Mouse (Mus musculus) kidney, postnatal 14 days (tissue): Measurements from ENCODE around the gene Etv5.

Experiments used
- DNase-seq: peaks from one replicate; pipeline ENCODE4 v3.0.0; 2022; ENCODE audit warnings: mixed read lengths

Gene Etv5

DNA sequence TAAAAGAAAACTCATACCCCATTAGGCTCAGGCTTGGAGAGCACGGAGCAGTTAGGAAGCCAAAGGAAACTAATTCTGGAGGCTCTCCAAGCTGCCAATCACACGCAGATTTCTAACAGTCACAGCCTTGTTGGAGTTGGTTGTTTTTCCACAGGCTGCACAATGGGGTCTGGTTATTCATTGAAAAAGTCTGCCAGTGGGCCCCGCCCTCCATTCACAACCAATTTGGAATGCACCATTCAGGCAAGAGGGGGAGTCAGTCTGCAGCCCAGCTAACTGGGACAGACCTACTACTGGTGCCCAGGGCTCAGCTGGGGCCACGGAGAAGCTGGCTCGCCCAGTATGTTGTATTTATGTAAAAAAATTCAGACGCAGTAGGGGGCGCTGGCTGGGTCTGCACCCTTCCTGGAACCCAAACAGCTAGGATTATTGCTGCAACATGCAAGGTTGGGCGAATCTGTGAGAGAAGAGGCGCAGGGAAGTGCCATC, 10.6 kb downstream of the Etv5 start:
- DNase-seq, result peak; percentile 92

DNA sequence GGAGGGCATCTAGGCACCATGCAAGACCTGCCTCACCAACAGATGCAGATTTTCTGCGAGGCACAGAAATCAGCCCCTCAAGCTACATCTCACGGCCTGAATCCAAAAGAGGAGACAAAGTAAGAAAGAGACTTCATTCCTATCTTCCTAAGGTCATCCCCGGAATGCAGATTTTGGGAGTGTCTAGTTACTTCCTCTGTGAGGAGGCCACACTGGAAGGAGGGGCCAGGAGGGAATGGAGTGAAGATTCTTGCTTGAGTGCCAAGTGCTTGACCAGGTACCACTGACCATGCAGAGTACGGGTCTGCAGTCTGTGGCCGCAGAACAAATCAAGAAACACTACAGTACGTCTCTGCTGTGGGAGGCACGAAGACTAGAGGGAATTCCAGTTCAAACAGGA, 12.7 kb downstream of the Etv5 start:
- no peak for DNase-seq

- no peak for DNase-seq
Measured at GRCm38 (mm10) chr16:22422256-22422655, 17.3 kb downstream of the Etv5 start.

GRCm38 (mm10) chr16:22417931-22418330, 21.6 kb downstream of the Etv5 start:
- no peak for DNase-seq

GRCm38 (mm10) chr16:22417044-22417443, 22.5 kb downstream of the Etv5 start:
- DNase-seq, result no peak

DNA sequence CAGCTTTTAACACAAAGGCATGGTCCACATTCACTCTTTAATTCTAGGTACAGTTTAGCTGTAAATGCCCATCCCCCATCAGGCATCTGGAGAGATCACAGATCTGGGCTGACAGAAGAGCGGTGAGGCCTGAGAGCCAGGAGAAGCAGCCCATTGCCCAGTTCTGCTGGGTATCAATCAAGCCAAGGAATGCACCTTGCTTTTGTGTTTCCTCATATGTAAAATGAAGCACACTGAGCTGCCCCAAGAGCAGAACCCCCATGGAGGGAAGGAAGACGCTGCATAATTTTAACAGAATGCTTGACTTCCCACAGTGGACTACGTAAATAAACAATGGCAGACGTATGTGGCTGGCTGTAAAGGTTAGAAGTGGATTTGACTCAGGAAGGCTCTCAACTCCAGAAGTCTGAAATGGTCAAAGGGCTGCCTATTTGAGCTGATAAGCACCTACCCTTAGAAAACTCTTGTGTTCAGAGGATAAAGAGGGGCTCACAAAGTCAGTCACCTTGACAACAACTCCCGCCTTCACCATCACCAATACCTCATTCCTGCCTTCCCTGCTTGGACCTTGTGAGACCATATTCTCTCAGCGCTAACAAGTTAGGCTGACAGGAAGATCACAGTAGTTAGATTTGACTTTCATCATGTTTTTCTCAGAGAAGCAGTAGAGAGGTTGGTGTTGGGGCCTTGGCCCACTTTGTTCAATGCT, 23.2 kb downstream of the Etv5 start:
- no peak for DNase-seq

DNA sequence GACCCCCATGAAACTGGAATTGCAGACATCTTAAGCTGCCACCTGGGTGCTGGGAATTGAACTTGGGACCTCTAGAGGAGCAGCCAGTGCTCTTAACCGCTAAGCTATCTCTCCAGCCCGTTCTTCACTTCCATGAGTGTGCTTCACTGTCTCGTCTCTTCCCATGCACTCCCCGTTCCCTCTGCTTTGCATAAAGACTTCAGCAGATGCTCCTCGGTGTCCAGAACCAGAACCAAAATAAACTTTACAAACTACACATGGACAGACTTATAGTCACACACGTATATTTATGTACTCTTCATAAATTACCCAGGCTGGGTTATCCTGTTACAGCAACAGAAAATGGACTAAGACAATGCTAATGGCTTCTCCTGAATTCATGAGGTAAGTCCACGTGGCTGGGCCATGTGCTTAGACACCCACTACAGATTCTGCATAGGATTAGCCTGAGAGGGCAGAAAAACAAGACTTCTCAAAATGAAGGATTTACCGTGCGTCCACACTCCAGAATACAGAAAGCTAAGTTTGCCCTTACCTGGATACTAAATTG, 25.2 kb downstream of the Etv5 start:
- no peak for DNase-seq

GRCm38 (mm10) chr16:22412459-22413229, 26.9 kb downstream of the Etv5 start:
- DNase-seq, result no peak

DNA sequence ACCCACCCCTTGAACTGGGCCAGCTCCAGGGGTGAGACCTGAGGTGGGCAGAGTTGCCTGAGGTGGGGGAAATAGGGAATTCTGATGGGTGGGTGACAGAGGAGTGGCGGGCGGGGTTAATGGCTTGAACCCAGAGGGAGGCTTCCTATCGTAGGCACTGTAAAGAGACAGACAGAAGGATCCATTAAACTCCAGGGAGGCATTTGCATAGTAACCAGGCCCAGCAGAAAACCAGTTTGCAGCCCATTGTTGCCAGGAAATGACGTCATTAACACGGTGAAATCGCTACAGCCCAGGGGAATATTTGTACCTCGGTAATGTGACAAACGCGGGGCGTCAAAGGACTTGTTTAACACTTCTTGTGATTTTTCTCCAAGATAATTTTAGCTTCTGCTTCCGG, 27.8 kb downstream of the Etv5 start:
- DNase-seq, result peak; percentile 9

DNA sequence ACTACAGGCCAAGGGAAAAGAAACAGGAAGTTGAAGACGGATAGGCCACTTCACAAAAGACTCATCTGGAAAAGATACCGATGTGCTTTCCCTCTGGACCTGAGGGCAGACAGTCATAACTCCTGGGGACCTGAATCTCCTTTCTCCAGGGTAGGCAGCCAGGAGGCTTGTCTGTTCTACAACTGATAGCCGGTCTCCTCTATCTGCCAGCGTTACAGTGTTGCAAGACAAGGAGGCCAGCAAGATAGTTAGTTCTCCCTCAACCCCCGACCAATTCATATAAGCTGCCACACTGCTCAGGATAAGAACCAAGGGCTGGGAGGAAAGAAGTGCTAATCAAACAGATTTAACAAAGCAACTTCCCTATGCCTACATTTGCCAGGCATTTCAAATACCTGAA, 29.5 kb downstream of the Etv5 start:
- DNase-seq, result no peak

GRCm38 (mm10) chr16:22408642-22409360, 30.7 kb downstream of the Etv5 start:
- DNase-seq, result peak; percentile 12

- DNase-seq, result no peak
Measured at GRCm38 (mm10) chr16:22406747-22407146, 32.8 kb downstream of the Etv5 start.

DNA sequence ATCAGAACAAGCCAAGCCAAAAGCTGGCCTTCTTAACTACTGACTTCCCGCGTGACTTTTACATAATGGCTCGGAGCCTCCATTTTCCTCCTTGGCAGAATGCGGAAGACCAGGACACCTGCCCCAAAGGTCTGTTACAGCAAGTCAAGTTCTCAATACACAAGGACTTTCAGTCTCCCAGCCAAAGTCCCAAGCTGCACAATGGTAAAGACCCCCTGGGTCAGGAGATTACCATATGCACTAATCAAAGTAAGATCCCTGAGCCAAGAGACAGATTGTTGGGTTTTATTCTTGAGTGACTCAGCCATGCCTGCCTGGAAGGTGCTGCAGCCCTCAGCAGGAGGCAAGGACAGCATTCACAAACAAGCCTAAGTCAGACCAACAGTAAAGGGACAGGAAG, 33.5 kb downstream of the Etv5 start:
- no peak for DNase-seq

DNA sequence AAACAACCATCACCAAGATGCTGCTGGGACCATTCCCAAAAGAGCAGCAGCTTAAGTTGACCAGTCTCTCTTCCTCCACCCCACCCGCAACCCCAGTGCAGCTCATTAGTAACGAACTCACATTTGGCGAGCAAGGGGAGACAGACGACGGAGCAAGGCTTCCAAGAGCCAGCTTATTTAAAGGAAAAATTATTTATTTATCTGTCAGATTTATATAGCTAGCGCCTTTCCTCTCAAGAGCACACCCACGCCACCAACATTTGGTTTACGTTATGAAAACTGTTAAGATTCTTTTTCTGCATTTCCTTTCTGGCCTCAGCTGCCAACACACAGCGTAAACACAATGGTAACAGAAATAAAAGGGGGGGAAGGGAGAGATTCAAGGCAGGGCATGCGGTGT, 34.0 kb downstream of the Etv5 start:
- DNase-seq, result peak; percentile 11

DNA sequence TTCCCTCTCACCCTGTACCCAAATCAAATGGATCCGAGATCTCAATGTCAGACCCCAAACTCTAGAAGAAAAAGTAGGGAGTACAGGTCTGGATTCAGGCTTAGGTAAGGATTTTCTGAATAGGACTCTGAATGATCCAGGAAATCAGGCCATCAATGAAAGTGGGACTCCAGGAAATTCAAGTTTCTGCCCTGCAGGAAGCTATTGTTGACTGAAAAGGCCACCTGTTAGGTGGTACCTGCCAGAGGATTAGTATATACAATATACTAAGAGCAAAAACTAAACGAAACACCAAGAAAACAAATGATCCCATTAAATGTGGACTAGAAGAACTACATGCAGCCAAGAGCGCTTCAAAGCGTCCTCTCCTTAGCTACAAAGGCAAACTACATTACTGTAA, 35.8 kb downstream of the Etv5 start:
- no peak for DNase-seq

DNA sequence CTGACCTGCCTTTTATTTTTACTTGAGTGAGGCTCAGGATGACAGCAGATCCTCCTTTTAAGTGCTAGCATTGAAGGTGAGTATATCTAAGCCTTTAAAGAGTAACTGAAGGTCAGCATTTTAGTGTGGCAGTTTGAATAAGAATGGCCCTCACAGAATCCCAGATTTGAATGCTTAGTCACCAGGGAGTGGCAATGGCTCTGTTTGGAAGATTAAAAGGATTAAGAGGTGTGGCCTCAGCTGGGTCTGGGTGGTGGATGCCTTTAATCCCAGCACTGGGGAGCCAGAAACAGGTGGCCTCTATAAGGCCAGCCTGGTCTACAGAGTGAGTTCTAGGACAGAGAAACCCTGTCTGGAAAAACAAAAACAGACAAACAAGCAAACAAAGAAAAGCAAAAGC, 36.9 kb downstream of the Etv5 start:
- no peak for DNase-seq

DNA sequence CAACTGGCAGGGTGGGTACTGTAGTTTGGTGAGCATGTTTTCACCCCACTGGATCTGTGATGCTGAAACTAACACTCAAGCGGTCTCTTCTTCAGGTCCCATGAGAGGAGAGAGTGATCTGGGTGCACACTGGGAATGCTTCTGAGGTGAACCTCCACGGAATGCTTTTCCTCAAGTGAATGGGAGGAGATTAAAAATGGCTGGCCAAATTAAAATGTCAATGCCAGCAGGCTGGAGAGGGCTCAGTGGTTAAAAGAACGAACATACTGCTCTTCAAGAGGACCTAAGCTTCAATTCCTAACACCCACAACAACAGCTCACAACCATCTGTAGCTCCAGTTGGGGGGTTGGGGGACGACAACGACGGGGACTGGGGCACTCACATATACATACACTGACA, 39.3 kb downstream of the Etv5 start:
- no peak for DNase-seq

GRCm38 (mm10) chr16:22398784-22399453, 40.6 kb downstream of the Etv5 start:
- no peak for DNase-seq

DNA sequence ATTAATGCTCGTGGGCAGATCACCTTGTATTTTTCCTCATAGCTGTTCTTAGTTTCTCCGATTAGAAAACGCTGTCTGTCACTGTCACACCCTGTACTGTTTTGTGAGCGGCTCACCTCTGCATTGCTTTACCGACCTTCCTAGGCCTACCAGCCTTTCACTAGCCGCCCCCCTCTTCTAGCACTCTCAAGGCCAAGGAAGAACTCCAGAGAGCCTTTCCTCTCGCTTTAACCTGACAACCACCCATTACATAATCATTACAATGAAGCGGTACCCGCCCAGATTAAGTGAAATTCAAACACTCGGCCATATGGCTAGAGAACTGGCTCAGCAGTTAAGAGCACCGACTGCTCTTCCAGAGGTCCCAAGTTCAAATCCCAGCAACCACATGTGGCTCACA, 41.2 kb downstream of the Etv5 start:
- no peak for DNase-seq

- DNase-seq, result no peak
Measured at GRCm38 (mm10) chr16:22396420-22396819, 43.1 kb downstream of the Etv5 start.

DNA sequence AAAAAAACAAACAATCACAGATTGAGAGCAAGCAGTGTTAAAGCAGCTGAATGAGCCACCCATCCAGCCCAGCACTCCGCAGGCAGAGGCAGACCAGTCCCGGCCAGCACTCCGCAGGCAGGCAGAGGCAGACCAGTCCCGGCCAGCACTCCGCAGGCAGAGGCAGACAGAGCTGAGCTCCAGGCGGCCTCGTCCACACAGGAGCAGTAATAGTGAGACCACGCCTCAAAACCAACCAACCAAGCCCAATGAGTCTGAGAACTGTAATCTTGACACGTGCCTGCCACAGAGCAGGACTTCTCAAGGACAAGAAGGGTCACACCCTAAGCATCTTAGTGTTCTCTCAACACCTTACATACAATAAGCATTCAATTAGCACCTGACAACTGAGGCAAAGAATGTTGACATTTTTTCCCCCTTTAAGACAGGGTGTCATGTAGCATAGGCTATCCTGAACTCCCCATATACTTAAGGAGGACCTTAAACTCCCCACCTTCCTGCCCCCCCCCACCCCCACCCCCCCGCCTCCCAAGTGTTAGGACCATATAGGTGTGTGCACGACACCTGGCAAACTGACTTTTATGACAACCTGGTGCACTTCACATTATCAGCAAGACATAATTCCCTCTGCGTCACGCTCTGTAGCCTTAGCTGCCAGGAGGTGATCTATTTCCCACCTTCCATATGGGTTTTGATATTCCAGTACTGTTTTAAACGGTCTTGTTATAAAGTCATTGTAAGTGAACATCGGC, 44.2 kb downstream of the Etv5 start:
- DNase-seq, result peak; percentile 17

- DNase-seq, result no peak
Measured at GRCm38 (mm10) chr16:22390348-22390897, 49.1 kb downstream of the Etv5 start.
